Mouse (Mus musculus): ENCODE measurements around the gene Pomgnt2.

GRCm38 (mm10) chr9:122024419-122024818 lies 27.5 kb upstream of the Pomgnt2 start:
- TF ChIP-seq CTCF (IDR thresholded peaks at IDR 0.05; ENCODE audit: low read depth) (no peak), EP300 (optimal IDR thresholded peaks at IDR 0.05) (no peak)
